Mouse (Mus musculus) lung, postnatal 0 days (tissue): ENCODE results near the gene Fam92b.

Source experiments
- CTCF ChIP-seq: IDR thresholded peaks from 2 replicates; pipeline ENCODE4 v1.5.1; 2016; ENCODE audit warnings: antibody characterized with exemption, mild to moderate bottlenecking
- EP300 ChIP-seq: IDR thresholded peaks from 2 replicates; pipeline ENCODE4 v1.6.1; 2016; ENCODE audit warnings: antibody characterized with exemption, mild to moderate bottlenecking, control low read depth

DNA sequence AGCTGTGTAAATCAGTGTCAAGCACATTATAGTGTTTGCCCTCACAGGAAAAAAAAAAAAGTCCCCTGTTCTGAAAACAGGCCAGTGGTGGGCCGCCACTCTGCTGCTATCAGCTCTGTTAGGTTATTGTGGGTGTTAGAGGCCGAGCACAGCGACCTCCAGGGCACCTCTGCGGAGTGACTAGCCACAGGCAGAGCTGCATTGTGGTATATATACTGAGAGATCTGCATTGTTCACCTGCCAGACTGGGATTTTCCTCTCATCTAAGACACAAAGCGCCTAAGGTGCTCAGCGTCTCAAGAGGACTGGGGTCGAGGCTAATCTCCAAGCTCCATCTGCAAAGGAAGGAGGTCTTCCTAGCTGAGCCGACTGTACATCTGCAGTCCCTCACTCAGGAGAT is 13.9 kb downstream of the Fam92b start:
- TF ChIP-seq CTCF: no peak
- TF ChIP-seq EP300: no peak
